Mouse (Mus musculus) heart, embryonic 14.5 days (tissue): ENCODE measurements around the gene Angptl2. TPM values are rescaled to one million over a fixed set of nuclear protein-coding genes. Genes with fewer than 3 reads are reported as not detected.
A peak's percentile ranks its signal among the peaks of the same experiment; 100 is the strongest.

ENCODE experiments used
- ATAC-seq: fragments of 200-750 bp; cut with Nextera tagmentation; 2 replicates; pipeline ENCODE4 v1.8.0; 2017; ENCODE audit warnings: low read depth, moderate TSS enrichment; ENCODE audit not compliant: insufficient number of reproducible peaks, insufficient read depth, low FRiP score
- H3K27ac ChIP-seq, 2 experiments: fragments of 200-500 bp in 1 of 2; fragments of 300-500 bp in 1 of 2; sonication (generic) in 1 of 2; replicated peaks in 1 of 2; 2 replicates each; pipeline ENCODE4 v1.5.1; 2012 to 2014; ENCODE audit warnings: low read depth in 2 of 2, low read length in 2 of 2, control low read depth in 1 of 2, mild to moderate bottlenecking in 1 of 2, mixed read lengths in 1 of 2; ENCODE audit not compliant: control insufficient read depth in 1 of 2, insufficient read depth in 1 of 2
- H3K27me3 ChIP-seq: fragments of 300-500 bp; sonication (generic); 2 replicates; pipeline ENCODE4 v1.6.1; 2014; ENCODE audit warnings: mild to moderate bottlenecking, low read length, control low read depth; ENCODE audit not compliant: control insufficient read depth, insufficient read depth
- H3K36me3 ChIP-seq: fragments of 300-500 bp; sonication (generic); 2 replicates; pipeline ENCODE4 v1.6.1; 2014; ENCODE audit warnings: mild to moderate bottlenecking, control low read depth, low read length, mixed read lengths; ENCODE audit not compliant: control insufficient read depth, insufficient read depth
- H3K4me1 ChIP-seq, 2 experiments: fragments of 200-500 bp in 1 of 2; fragments of 300-500 bp in 1 of 2; sonication (generic) in 1 of 2; 2 replicates each; pipeline ENCODE4 v1.6.1; 2012 to 2014; ENCODE audit warnings: low read length in 2 of 2, control low read depth in 1 of 2, mixed read lengths in 1 of 2; ENCODE audit not compliant: control insufficient read depth in 2 of 2, insufficient read depth in 2 of 2
- H3K4me2 ChIP-seq: fragments of 300-500 bp; sonication (generic); 2 replicates; pipeline ENCODE4 v1.6.1; 2014; ENCODE audit warnings: mild to moderate bottlenecking, low read length
- H3K4me3 ChIP-seq, 2 experiments: fragments of 200-500 bp in 1 of 2; fragments of 300-500 bp in 1 of 2; sonication (generic) in 1 of 2; 2 replicates each; pipeline ENCODE4 v1.5.1; 2012 to 2014; ENCODE audit warnings: low read length in 2 of 2, mild to moderate bottlenecking in 2 of 2, control low read depth in 1 of 2, low read depth in 1 of 2, moderate library complexity in 1 of 2; ENCODE audit not compliant: control insufficient read depth in 1 of 2, insufficient read depth in 1 of 2
- H3K9ac ChIP-seq: fragments of 300-500 bp; sonication (generic); 2 replicates; pipeline ENCODE4 v1.6.1; 2014; ENCODE audit warnings: mild to moderate bottlenecking, low read length
- H3K9me3 ChIP-seq: fragments of 300-500 bp; sonication (generic); 2 replicates; pipeline ENCODE4 v1.6.1; 2016; ENCODE audit warnings: low read length, control low read depth; ENCODE audit not compliant: control insufficient read depth
- WGBS: fragments of 180-500 bp; shearing (Covaris S2); extraction: QIAGEN DNeasy Blood & Tissue Kit; methylation state at CpG from one replicate; pipeline ENCODE4 v1.1.7; 2014; 5-methylcytosine and 5-hydroxymethylcytosine counted together
- polyA plus RNA-seq: library from polyadenylated mRNA; unstranded; fragments of >200 nt; fragmentation: Nextera tagmentation; extraction: Ambion mirVana; gene quantifications from 2 replicates; pipeline ENCODE4 v1.2.1, GENCODE M21; 2014

Angptl2 gene
- polyA plus RNA-seq, 1 experiment from 2014 or later, result 58.2 TPM

DNA sequence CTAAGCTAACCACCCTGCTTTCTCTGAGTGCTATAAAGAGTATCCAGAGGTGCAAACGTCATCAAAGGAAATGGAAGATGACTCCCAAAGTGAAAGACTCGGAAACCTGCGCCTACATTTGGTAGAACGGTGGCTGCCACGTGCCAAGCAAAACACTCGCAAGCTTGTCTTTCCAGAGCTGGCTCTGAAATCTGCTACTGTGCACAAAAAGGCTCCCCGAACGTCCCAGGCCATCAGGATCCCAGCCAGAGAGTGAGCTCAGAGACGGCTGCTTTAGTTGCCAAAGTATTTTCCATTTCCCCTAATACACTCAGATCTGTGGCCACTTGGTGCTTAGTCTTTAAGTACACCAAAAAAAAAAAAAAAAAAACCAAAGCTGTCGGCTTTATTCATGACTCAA, 31.2 kb upstream of the Angptl2 start:
- H3K9ac ChIP-seq, result no peak overlapping the region
- H3K4me2 ChIP-seq, result no peak overlapping the region
- no peak for ATAC-seq
- 64% methylated on average over 10 of the region's 10 CpGs for WGBS
- H3K9me3 ChIP-seq, result no peaks in the 10 kb centered on the region
- H3K36me3 ChIP-seq, result no peaks in the 10 kb centered on the region
- H3K27me3 ChIP-seq, result no peaks in the 10 kb centered on the region
- peaks cover 44 to 51% of the 10 kb centered on the region in 2 experiments for H3K4me1 ChIP-seq
- H3K27ac ChIP-seq, result peak overlapping the region; percentile 49 to 85
- no peak overlapping the region for H3K4me3 ChIP-seq

- Histone ChIP-seq H3K4me1 (peaks cover 43 to 52% of the 10 kb centered on the region in 2 experiments), H3K27ac (peak overlapping the region; percentile 58 to 85), H3K9me3 (no peaks in the 10 kb centered on the region), H3K4me2 (no peak overlapping the region), H3K4me3 (no peak overlapping the region), H3K36me3 (no peaks in the 10 kb centered on the region), H3K9ac (no peak overlapping the region), H3K27me3 (no peaks in the 10 kb centered on the region)
- no peak for ATAC-seq
- 74% methylated on average over 7 of the region's 7 CpGs for WGBS
Measured at GRCm38 (mm10) chr2:33185258-33185657, 30.6 kb upstream of the Angptl2 start.

GRCm38 (mm10) chr2:33186505-33186904, 29.4 kb upstream of the Angptl2 start:
- ATAC-seq, result no peak
- H3K4me3 ChIP-seq, result no peak overlapping the region
- peaks cover 43 to 52% of the 10 kb centered on the region in 2 experiments for H3K4me1 ChIP-seq
- H3K27ac ChIP-seq, result peak overlapping the region; percentile 66 to 85
- H3K9ac ChIP-seq, result peak overlapping the region; percentile 45; the same call in 1 of the 2 replicates
- H3K4me2 ChIP-seq, result no peak overlapping the region
- H3K9me3 ChIP-seq, result no peaks in the 10 kb centered on the region
- no peaks in the 10 kb centered on the region for H3K36me3 ChIP-seq
- no peaks in the 10 kb centered on the region for H3K27me3 ChIP-seq
- 20% methylated on average over 7 of the region's 7 CpGs for WGBS

DNA sequence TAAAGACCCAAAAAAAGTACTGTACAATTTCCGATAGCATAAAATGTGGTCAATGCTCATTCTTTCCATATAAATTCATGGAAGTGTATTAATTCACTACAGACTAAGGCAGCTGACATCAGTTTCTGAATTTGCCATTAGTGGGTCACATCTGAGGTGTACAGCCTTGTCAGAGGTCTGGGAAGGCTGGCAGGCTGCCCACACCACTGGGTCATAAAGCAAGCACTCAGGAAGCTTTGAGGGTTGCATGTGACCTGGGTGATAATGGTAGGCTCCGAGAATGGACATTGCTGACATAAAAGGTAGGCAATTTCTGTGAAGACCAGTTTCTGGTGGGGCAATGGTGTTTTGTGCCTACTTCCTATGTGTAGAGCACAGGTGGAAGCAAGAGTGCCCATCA, 28.0 kb upstream of the Angptl2 start:
- no peak overlapping the region for H3K4me3 ChIP-seq
- ATAC-seq, result no peak
- H3K4me1 ChIP-seq, result peaks cover 43 to 52% of the 10 kb centered on the region in 2 experiments
- WGBS, result 40% methylated on average over 2 of the region's 2 CpGs
- no peaks in the 10 kb centered on the region for H3K36me3 ChIP-seq
- no peak overlapping the region for H3K4me2 ChIP-seq
- H3K27ac ChIP-seq, result peak overlapping the region; percentile 76 to 84
- H3K27me3 ChIP-seq, result no peaks in the 10 kb centered on the region
- no peak overlapping the region for H3K9ac ChIP-seq
- H3K9me3 ChIP-seq, result no peaks in the 10 kb centered on the region

- Histone ChIP-seq H3K4me3 (no peak overlapping the region), H3K27me3 (no peaks in the 10 kb centered on the region), H3K27ac (peak overlapping the region; percentile 76 to 84; a peak in 2 of 4 replicates), H3K9me3 (no peaks in the 10 kb centered on the region), H3K9ac (no peak overlapping the region), H3K4me2 (no peak overlapping the region), H3K4me1 (peaks cover 43 to 52% of the 10 kb centered on the region in 2 experiments), H3K36me3 (no peaks in the 10 kb centered on the region)
- no peak for ATAC-seq
- 81% methylated on average over 6 of the region's 6 CpGs for WGBS
Measured at GRCm38 (mm10) chr2:33188925-33189670, 26.8 kb upstream of the Angptl2 start.

DNA sequence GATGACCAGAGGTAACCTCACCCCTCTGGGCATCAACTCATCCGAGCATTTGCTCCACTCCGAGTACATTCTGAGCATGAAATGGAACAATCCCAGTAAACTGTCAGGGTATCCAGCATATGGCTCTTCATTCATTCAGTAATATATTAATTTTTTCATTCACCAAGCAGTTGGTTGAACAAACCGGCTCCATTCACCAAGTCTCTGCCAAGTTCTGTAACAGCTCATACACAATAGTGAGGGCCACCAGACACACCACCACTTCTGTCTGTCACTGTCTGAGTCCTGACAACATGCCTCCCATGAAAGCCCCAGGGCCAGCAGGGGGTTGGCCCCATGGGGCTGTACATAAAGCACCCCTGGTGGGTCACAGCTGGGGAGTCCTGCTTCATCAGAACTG, 25.9 kb upstream of the Angptl2 start:
- Histone ChIP-seq H3K36me3 (no peaks in the 10 kb centered on the region), H3K4me3 (no peak overlapping the region), H3K9me3 (no peaks in the 10 kb centered on the region), H3K9ac (no peak overlapping the region), H3K27me3 (no peaks in the 10 kb centered on the region), H3K4me2 (no peak overlapping the region), H3K4me1 (peaks cover 40 to 51% of the 10 kb centered on the region in 2 experiments), H3K27ac (no peak overlapping the region)
- WGBS, result 79% methylated on average over 3 of the region's 3 CpGs
- no peak for ATAC-seq

GRCm38 (mm10) chr2:33200368-33201068, 15.4 kb upstream of the Angptl2 start:
- H3K27ac ChIP-seq, result peak overlapping the region in 1 of 2 experiments; percentile 28; a peak in 2 of 4 replicates
- H3K4me1 ChIP-seq, result peaks cover 63 to 64% of the 10 kb centered on the region in 2 experiments
- peak overlapping the region; percentile 10; the same call in 1 of the 2 replicates for H3K9ac ChIP-seq

More at GRCm38 (mm10) chr2:33200368-33201068, 15.4 kb upstream of the Angptl2 start:
- no peaks in the 10 kb centered on the region for H3K36me3 ChIP-seq
- no peaks in the 10 kb centered on the region for H3K27me3 ChIP-seq
- no peaks in the 10 kb centered on the region for H3K9me3 ChIP-seq
- no peak overlapping the region for H3K4me3 ChIP-seq
- WGBS, result 43% methylated on average over 14 of the region's 14 CpGs
- peak overlapping the region; percentile 43 for H3K4me2 ChIP-seq
- no peak for ATAC-seq
